Mouse (Mus musculus) spleen, adult 12 weeks (tissue): ENCODE data around the gene Itga1.

Experiments used
- DNase-seq: peaks from one replicate; pipeline ENCODE4 v3.0.0; 2022; ENCODE audit warnings: low spot score

Itga1 gene

DNA sequence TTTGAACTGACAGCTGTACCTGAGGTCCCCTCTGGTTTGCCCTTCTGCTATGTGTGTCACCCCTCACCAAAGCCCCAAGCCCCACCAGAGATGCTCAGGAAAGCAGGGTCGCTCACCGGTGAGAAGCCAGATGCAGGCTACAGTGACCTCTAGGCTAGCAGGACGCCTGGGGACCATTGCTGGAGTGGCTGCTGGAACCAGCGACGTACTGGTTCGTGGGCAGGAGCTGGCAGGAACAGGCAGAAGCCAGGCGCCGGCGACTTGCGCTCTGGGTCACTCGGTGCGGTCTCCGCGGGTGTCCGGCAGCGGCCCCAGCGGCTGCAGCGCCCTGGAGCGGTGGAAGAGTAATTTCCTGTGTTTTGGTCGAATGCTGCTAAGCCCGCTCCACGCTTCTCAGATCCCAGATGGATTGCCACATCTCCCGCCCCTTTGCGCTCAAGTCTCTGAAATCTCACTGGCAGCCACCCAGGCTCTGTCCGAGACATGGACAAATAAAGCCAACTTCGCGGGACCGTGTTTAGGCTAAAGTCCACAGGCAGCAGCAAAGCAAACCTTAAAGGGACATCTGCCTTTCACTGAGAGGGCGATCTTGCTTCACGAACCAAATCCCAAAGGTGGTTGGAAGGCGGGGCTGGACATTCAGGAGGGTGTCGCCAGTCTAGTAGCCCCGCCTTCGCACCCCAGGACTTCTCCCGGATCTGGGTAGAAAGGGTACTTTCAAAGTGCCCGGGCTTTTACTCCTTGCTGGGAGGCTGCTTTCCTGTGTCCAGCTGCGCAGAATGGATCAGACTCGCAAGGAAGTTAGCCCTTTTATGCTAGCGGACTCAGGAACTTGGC is at the start of gene Itga1, which contains the start of gene Gm49395:
Gene Itga1, minus strand, starts transcription at position 610 of the 837 bp plus-strand sequence.
Gene Gm49395, minus strand, starts transcription at position 567 of the 837 bp plus-strand sequence.
- no peak for DNase-seq

DNA sequence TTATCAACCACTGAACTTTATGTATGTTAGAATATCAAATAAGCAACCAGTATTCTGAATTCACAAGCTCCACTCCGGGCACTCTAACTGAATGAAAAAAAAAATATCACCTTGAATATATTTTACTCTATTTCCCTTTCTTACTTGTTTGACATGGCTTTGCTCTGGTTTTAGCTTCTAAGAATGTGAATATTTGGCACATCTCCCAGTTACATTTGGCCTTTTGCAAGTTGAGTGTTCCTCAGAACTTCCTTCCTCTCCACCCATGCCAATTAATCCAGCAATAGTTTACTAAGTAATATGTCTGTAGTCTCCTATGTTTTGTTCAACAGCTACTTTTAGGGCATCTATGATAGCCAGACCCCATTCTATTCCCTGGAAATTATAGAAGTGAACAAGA is 48.8 kb upstream of the Itga1 start:
- no peak for DNase-seq

DNA sequence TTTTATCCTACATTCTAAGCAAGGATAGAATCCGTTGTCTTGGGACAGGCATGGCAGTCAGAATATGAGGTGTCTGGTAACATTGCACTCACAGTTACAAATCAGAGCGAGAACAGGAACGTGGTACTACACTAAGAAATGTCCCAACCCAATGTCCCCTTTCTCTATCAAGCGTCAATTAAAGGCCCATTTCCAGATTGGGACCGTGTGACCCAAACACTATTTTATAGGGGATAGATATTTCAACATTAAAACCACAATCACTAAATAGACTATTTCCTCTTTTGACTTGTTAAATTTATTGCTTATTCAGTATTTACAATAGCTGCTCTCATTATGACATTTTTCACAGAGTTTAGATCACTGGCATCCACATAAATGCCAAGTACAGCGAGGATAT is 48.1 kb upstream of the Itga1 start:
- no peak for DNase-seq

DNA sequence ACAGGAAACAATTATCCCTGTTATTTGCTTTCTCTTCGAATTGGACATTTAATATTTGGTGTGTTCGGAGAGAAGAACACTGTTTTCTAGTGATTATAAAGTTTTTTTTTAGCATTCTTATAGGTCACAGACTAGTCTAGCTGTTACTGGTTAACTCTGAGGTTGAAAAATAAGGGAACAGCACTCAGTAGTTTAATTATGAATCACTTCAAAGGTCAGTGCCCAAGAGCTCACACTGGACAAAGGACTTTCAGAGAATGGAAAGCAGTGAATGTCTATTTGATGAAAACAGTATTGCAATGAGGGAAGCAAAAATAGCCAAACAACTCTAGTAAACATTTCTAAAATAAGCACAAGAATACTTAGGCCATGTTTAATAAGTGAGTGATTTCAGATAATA is 41.8 kb upstream of the Itga1 start:
- no peak for DNase-seq

DNA sequence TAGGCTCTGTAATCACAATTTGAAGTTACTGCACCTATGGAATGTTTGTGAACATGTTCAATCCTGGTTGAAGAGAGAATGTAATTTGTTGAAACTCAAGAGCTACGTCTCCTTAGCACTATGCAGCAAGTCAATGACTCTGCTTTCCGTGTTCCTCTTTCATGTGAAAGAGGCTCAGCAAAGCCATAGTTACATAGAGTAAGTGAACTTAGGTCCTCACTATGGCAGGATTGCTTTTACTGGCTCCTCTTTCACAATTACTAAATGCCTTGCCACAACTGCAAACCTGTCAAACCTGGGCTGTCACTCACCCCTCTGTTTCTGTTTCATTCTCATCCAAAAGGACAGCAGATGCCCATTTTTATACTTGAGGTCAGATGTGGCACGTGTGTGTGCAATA is 40.3 kb upstream of the Itga1 start:
- DNase-seq = no peak

DNA sequence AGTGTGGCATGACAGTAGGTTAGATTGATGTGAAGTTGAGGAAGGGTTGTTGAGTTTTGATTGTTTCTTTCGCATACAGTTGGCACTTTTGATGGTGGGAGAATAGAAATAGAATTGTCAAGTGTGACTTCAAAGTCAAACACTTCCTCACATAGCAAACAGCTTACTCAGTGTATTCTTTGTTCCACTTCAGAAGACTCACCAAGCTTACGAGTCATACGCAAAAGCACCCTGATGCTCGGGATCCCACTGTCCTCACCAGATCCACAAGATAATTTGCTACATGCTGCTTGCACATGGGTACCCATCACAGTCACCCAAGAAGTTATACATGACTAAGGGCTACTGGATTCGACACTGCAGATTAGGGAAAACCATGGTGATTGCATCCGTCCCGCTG is 36.7 kb upstream of the Itga1 start:
- DNase-seq = no peak

DNA sequence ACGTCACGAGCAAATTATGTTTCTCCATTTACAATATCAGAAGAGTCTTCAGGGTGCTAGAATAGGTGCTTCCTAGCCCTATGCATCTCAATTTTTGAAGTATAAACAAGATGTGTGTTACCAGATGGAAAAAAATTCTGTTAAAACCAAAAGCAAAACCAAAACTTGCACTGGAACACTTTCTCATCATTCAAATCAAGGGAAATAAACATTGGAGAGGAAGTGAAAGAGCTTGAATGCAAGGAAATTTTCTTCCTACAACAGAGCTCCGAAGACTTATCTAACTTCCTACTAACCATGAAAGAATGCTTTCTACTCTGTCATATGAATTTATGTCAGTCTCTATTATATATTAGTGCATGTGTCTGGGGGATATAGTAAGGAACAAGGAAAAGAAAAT is 35.0 kb upstream of the Itga1 start:
- DNase-seq = no peak

DNA sequence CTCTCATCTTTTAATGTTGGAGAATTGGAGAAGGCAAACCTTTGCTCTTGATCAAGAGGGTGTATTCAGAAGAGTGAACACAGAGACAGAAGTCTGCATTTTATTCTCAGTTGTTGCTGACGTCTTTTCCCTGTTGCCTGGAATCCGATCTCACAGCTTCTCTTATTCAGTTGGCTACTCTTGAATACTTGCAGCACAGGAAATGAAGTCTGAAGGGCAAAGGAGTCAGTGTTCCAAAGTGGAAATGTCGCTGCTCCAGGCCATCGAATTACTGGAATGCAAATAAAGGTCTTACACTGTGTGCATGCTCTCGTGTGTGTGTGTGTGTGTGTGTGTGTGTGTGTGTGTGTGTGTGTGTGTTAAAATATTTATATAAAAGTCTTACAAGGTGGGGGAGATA is 30.7 kb upstream of the Itga1 start:
- DNase-seq = no peak

DNA sequence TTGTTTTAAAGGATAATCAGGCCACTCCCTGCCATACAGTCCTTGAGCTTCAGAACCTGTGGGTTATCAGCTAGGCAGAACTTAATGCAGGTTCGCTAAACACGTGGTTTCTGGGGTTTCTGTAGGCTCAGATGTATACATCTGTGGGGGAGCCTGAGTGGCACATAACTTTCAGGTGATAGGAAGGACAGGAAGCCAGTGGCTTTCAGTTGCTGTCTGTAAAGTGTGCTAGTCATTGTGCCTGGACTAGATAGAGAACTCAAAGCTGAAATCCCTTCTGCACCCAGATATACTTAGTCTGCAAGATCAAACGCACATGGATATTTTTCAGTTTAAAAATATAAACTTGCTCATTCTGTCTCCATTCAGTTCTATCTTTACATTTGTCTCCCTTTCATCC is 29.6 kb upstream of the Itga1 start:
- DNase-seq = no peak

DNA sequence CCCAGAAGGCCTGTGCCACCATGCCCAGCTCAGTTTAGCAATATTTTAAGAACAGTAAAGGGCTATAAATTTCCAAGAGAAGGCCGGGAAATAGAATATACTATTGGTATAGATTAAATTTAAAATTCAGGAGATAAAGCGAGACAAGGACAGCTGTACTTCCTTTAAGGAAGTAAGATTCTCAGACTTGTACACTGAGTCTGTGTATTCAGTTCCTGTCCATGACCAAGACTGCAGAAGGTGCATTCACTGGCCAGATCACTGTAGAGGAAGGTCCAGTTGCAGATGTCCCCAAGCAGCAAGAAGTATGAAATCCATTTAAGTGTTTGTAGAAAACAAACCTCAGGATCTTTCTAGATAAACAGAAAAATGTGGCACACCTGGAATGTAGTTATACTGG is 28.3 kb upstream of the Itga1 start:
- DNase-seq = no peak

DNA sequence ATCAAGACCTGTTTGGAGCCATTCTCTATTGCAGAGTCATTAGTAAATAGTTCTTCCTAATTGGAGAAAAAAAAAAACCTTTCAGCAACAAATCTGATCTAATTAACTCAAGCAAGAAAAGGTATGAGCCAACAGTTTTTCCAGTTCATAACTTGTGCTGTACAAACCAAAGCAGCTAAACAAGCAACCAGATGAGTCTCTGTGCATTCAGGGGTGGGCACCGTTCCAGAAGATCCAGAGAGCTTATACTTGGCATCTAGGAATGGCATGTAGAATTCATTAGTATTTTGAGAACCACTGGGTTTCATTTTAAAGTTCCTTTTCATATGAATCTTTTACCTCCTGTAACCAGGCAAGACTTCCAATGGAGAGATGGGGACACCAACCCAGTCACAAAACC is 26.1 kb upstream of the Itga1 start:
- no peak for DNase-seq

DNA sequence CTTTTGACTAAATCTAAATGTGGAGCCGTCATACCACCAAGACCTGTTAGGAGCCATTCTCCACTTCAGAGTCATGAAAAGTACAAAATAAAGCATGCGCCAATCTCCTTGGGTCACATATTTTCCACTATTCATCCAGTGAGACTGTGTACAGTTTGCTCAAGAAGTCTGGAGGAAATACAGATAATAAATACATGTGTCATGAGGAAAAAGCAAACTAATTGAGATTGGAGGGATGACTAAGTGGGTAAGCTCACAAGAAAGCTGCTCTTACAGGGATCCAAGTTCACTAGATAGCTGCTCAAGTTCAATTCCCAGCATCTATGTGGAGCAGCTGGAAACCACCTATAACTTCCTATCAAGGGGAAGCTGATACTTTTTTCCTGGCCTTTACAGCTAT is 24.8 kb upstream of the Itga1 start:
- no peak for DNase-seq

DNA sequence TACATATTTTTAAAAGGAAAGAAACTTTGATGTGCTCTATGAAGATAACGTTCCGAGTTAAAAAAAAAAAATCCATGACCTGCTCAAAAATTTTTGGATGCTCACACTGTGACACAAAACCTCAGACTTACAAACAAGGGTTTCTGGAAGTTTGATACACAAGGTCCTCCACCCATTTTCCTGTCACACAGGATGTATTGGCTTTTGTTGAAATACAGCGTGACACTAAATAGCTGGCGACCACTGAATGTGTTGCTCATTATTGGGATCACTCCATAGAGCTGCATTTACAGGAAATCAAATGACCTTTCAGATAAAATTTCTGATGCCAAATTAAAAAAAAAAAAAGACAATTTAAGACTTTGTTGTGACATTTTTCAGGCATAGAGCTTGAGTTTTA is 23.4 kb upstream of the Itga1 start:
- DNase-seq = no peak

DNA sequence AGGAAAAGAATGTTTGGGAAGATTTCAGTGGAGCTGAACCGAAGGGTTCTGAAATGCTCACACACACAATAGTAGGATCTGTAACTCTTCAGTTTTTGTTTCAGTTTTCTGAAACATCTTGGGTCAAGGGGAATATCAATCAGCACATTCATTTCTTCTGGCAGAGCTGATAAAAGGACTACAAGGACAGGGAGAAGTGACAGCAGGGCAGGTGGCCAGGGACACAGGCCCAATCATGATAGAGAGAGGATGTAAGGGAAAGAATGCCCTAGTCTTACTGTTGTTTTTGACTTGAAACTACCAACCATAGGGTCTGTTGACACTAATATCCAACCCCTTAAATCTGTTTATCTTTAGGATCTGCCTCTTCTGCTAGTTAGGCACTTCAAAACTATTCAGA is 22.8 kb upstream of the Itga1 start:
- DNase-seq = no peak

DNA sequence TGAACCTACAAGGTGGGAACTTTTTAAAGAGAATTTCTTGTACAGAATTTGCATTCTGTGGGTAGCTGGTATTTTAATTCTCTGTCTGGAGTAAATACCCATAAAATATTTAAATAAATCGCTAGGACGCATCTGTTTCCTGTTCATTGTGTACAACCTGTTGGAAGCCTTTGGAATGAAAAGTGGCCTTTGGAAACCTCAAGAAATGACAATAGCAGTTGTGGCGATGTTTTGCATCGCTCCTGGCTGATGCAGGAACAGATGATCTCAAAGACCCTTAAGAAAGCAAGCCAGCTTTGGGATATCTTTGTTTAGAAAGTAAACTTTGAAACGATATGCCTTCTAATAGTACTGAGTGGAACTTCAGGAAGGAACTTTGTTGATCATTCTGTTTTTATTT is 17.0 kb upstream of the Itga1 start:
- no peak for DNase-seq

DNA sequence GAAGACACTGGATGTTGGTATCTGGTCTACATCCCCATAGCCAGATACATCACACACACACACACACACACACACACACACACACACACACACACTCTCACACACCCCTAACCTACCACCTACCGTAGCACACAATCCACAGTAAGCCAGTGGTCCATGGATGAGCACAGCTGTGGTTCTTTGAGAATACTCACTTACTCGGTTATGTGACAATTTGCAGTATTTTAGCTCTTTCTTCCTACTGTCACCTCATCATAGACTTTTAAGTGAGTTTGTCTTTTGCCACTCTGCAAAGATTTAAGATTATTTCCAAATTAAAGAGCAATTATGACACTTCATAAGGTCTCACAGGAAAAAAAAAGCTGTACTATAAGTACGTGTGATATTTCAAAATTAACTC is 16.4 kb upstream of the Itga1 start:
- no peak for DNase-seq

DNA sequence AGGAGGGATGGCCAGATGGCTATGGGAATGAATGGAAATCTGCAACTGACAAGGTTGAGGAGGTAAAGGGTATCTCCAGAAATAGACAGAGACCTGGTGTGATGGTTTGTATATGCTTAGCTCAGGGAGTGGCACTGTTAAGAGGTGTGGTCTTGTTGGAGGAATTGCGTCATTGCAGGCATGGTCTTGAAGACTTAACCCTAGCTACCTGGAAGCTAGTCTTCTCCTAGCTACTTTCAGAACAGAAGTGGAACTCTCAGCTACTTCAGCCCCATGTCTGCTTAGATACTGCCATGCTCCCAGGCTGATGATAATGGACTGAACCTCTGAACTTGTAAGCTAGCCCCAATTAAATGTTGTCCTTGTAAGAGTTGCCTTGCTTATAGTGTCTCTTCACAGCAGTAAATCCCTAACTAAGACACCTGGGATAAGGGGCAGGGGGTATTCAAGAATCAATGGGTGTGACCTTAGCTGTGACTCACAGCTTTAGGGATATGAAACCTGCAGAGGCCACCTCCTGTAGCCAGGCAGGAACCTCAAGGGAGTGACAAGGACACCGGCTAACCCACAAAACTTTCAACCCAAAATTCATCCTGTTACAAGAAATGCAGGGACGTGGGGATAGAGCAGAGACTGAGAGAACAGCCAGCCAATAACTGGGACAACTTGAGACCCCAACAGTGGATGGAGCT is 15.3 kb upstream of the Itga1 start:
- no peak for DNase-seq

DNA sequence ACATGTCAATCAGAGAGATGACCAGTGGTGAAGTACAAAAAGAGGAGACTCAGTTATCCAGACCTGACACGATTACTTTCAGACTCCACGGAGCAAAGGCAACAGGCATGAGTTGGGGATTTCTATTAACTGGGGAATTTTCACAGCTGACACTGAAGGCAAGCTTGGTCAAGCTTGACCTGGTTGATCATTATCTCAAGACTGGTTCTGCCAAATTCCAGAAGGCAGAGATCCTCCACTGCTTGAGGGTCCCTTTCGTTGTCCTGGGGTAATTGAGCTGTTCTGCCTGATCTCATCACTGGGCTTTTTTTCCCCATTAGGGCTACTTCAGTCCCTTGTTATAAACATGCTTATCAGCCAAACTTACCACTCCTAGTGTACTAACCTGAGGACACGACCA is 7.9 kb upstream of the Itga1 start:
- DNase-seq = no peak

DNA sequence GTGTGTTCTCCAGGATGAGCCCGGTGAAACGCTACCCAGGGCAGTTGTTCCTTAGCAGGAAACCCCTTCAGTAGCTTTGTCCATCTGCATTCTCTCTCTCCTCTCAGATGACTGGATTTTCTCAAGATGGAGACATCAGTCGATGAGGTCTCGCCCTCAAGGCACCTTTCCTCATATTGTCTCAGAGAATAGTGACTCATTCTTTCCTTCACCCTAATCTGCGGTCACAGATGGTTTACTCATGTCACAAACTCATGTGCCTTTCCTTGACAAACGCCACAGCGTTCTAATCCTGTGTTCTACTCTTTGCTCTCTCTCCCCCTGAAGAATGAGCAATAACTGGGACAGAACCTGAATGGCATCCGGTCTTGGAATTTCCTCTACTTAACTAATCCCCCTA is 5.7 kb upstream of the Itga1 start:
- no peak for DNase-seq

DNA sequence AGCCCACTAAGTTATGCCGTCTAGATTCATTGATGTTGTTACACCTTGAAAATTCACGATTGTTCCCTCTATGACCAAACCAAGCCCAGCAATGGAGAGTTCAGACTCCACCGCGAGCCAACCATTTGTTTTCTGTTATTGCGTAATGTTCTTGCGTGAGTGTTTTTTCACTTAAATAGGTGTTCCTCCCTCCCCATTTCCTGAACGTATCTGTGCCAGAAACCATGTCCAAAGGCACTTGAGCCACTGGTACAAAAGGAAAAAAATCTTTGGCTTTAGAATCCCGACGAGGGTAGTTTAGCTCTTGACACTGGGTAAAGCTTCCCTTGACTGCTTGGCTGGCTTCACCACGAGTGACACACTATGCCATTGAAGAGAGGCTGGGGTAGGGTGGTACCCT is 4.4 kb upstream of the Itga1 start:
- DNase-seq = no peak

DNA sequence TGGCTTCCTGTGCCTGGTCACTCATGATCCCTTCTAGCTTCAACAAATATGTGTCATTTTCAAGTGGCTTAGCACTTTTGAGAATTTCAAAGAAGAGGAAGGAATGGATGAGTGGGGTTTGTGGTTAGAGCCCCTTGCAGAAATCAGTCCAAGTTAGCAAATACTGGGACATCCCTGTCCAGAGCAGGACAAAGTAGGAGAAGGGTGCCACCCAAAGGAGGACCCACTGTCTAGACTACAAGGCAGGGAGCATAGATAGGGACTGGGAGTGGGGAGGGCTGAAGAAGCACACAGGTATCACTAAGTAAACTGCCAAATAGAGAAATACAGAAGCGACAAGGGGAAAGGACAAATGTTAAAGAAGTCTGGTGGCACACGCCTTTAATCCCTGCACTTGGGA is 990 bp upstream of the Itga1 start:
- no peak for DNase-seq

DNA sequence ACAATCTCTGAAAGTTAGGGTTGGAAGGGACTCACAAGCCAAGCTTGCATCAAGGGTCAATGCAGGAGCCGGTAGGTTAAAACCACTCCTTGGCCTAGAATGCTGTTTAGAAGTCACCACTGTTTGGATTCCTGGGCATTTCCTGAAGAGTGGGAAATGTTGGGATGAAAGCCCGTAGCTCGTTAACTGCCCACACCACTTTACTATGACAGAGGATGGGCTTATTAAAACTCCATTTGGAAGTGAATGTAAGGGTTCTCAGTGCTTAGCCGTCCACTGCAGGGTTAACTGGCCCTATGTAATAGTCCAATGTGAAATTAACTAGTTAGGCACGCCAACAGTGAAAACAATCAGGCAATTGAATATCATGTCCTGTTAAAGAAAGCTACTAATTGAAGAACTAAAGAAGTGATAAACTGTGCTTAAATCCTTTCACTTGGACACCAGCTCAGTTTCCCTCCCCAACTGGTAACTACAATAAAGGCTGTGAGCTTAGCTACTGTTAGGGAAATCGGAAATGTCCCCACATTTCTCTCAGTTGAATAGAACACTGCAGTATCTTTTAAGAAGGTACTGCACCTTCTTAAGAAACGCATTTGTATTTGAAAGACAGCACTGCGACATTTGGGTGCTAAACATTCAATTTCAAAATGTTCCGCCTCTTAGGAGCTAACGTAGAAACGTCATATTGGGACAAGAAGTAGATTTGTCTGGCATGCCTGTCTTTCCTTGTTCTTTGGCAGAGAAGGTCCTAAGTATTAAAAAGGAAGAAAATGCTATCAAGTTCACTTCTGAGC is 1.2 kb downstream of the Itga1 start:
- no peak for DNase-seq

DNA sequence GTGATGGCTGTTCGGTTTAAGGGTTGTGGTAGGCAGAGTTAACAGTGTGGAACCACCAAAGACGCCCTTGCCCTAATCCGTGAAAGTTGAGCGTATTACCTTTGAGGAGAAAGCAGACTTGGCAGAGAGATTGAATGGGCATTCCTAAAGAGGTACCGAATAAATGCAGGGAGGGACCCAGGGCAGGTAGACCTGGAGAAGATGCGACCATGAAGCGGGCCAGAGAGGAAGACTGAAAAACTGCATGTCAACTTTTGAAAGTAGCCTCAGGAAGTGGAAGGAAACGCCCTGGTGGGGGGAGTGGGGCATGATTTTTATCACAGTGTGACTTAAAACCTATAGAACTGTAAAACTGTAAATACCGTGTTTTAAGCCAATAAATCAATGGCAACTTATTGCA is 2.4 kb downstream of the Itga1 start:
- DNase-seq = no peak
